Mouse (Mus musculus): ENCODE measurements at regions not wholly inside any gene's neighbourhood (a gene's known extent, or its start where the extent isn't known, plus 50 kb on each side); places are given as distances from the start of the nearest gene placed in this dataset.

GRCm38 (mm10) chr17:79509281-79509680 is 102.4 kb upstream of the Rmdn2 start:
- H3K4me2 ChIP-seq (ENCODE audit: low read depth, low read length), result no peak overlapping the region
- no peak for ATAC-seq (ENCODE audit: low read depth)
- no peaks in the 10 kb centered on the region for H3K4me1 ChIP-seq (ENCODE audit: control insufficient read depth, insufficient read depth, low read length)
- H3K27me3 ChIP-seq (ENCODE audit: control insufficient read depth, insufficient read depth, low read length), result no peaks in the 10 kb centered on the region
- H3K27ac ChIP-seq (ENCODE audit: low read depth, low read length), result no peak overlapping the region
- H3K9ac ChIP-seq (replicated peaks; ENCODE audit: low read depth, low read length), result no peak overlapping the region
- H3K36me3 ChIP-seq (ENCODE audit: control insufficient read depth, insufficient read depth, low read length), result no peaks in the 10 kb centered on the region
- no peaks in the 10 kb centered on the region for H3K9me3 ChIP-seq (ENCODE audit: control insufficient read depth, low read length)
- 71% methylated on average over 8 of the region's 8 CpGs for WGBS
- no peak overlapping the region for H3K4me3 ChIP-seq (ENCODE audit: low read depth, low read length)

DNA sequence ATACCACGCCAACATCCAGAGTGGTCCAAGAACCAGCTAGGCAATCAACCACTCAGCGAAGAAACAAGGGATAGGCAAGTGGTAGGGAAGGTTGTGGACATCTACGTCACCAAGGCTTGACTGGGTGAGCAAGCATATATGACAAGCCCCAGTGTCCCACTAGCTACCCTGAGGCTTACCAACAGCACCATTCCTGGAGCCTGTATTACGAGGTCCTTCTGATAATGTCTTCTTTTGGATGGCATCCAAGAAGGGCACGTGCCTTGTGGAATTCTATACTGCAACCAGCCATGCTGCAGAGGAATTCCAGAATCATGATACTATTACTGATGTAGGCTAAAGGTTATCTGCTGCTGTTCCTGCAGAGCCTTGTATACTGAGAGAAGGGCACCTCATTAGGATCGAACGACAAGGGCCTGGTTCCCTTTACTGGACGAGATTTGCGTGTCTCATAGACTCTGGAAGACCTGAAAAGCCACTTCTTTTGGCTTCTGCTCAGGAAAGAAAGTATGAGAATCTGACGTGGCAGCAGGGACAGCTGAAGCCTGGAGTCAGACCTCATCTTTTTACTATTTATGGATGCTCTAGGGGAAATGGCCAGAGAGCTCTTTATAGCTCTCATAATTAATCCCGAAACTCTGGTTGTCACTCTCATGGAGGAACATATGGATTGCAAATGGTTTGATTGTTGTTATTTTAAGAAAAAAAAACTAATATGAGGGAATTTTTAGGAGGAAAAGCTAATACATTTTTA is 101.5 kb upstream of the Rmdn2 start:
- 73% methylated on average over 11 of the region's 11 CpGs for whole genome bisulfite sequencing
- no peak overlapping the region for H3K4me2 ChIP-seq (ENCODE audit: low read depth, low read length)
- H3K36me3 ChIP-seq (ENCODE audit: control insufficient read depth, insufficient read depth, low read length), result no peaks in the 10 kb centered on the region
- no peaks in the 10 kb centered on the region for H3K4me1 ChIP-seq (ENCODE audit: control insufficient read depth, insufficient read depth, low read length)
- H3K27me3 ChIP-seq (ENCODE audit: control insufficient read depth, insufficient read depth, low read length), result no peaks in the 10 kb centered on the region
- no peaks in the 10 kb centered on the region for H3K9me3 ChIP-seq (ENCODE audit: control insufficient read depth, low read length)
- H3K9ac ChIP-seq (replicated peaks; ENCODE audit: low read depth, low read length), result no peak overlapping the region
- no peak overlapping the region for H3K27ac ChIP-seq (ENCODE audit: low read depth, low read length)
- ATAC-seq (ENCODE audit: low read depth), result no peak
- no peak overlapping the region for H3K4me3 ChIP-seq (ENCODE audit: low read depth, low read length)

- H3K9me3 ChIP-seq (ENCODE audit: control insufficient read depth, low read length), result no peaks in the 10 kb centered on the region
- H3K4me3 ChIP-seq (ENCODE audit: low read depth, low read length), result no peak overlapping the region
- H3K9ac ChIP-seq (replicated peaks; ENCODE audit: low read depth, low read length), result no peak overlapping the region
- no peak overlapping the region for H3K4me2 ChIP-seq (ENCODE audit: low read depth, low read length)
- 41% methylated on average over 9 of the region's 9 CpGs for WGBS
- no peak overlapping the region for H3K27ac ChIP-seq (ENCODE audit: low read depth, low read length)
- H3K36me3 ChIP-seq (ENCODE audit: control insufficient read depth, insufficient read depth, low read length), result no peaks in the 10 kb centered on the region
- H3K27me3 ChIP-seq (ENCODE audit: control insufficient read depth, insufficient read depth, low read length), result no peaks in the 10 kb centered on the region
- no peaks in the 10 kb centered on the region for H3K4me1 ChIP-seq (ENCODE audit: control insufficient read depth, insufficient read depth, low read length)
- ATAC-seq (ENCODE audit: low read depth), result peak; percentile 60; the same call in 1 of the 2 replicates
Observed at GRCm38 (mm10) chr17:79511218-79511617, 100.4 kb upstream of the Rmdn2 start.

GRCm38 (mm10) chr17:79514076-79514475 is 97.6 kb upstream of the Rmdn2 start:
- WGBS, result 79% methylated on average over 7 of the region's 7 CpGs
- Histone ChIP-seq H3K36me3 (ENCODE audit: control insufficient read depth, insufficient read depth, low read length) (no peaks in the 10 kb centered on the region), H3K27me3 (ENCODE audit: control insufficient read depth, insufficient read depth, low read length) (no peaks in the 10 kb centered on the region), H3K27ac (ENCODE audit: low read depth, low read length) (no peak overlapping the region), H3K9me3 (ENCODE audit: control insufficient read depth, low read length) (no peaks in the 10 kb centered on the region), H3K9ac (replicated peaks; ENCODE audit: low read depth, low read length) (no peak overlapping the region), H3K4me3 (ENCODE audit: low read depth, low read length) (no peak overlapping the region), H3K4me2 (ENCODE audit: low read depth, low read length) (no peak overlapping the region), H3K4me1 (ENCODE audit: control insufficient read depth, insufficient read depth, low read length) (no peaks in the 10 kb centered on the region)
- no peak for ATAC-seq (ENCODE audit: low read depth)

DNA sequence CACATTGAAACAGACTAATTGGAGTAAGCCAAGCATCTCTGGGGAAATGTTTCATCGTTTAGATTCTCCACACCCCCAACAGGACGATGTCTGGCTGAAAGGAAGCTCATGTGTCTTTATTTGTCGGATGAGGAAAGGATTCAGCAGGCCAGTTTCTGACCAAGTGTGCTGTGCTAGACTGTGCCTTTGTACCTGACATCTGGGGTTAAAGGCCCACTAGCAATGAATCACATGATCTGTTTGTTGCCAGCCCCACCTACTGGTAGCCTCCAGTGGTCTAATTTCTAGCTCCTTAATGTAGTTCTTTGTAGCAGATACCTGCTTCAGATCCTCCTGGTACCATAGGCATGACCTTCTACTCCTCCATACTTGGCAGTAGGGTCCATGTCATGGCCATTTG is 93.5 kb upstream of the Rmdn2 start:
- 59% methylated on average over 3 of the region's 3 CpGs for WGBS
- ATAC-seq (ENCODE audit: low read depth), result no peak

GRCm38 (mm10) chr17:79518696-79519095 is 93.0 kb upstream of the Rmdn2 start:
- H3K4me3 ChIP-seq (ENCODE audit: low read depth, low read length), result no peak overlapping the region
- H3K36me3 ChIP-seq (ENCODE audit: control insufficient read depth, insufficient read depth, low read length), result no peaks in the 10 kb centered on the region
- no peaks in the 10 kb centered on the region for H3K4me1 ChIP-seq (ENCODE audit: control insufficient read depth, insufficient read depth, low read length)
- H3K9ac ChIP-seq (replicated peaks; ENCODE audit: low read depth, low read length), result no peak overlapping the region
- ATAC-seq (ENCODE audit: low read depth), result no peak
- no peaks in the 10 kb centered on the region for H3K9me3 ChIP-seq (ENCODE audit: control insufficient read depth, low read length)
- 92% methylated on average over 5 of the region's 5 CpGs for WGBS
- H3K27ac ChIP-seq (ENCODE audit: low read depth, low read length), result no peak overlapping the region
- H3K4me2 ChIP-seq (ENCODE audit: low read depth, low read length), result no peak overlapping the region
- H3K27me3 ChIP-seq (ENCODE audit: control insufficient read depth, insufficient read depth, low read length), result no peaks in the 10 kb centered on the region

More for the DNA sequence above, 93.5 kb upstream of the Rmdn2 start:
- Histone ChIP-seq H3K4me3 (ENCODE audit: low read depth, low read length) (no peak overlapping the region), H3K9ac (replicated peaks; ENCODE audit: low read depth, low read length) (no peak overlapping the region), H3K27ac (ENCODE audit: low read depth, low read length) (no peak overlapping the region), H3K4me2 (ENCODE audit: low read depth, low read length) (no peak overlapping the region), H3K27me3 (ENCODE audit: control insufficient read depth, insufficient read depth, low read length) (no peaks in the 10 kb centered on the region), H3K36me3 (ENCODE audit: control insufficient read depth, insufficient read depth, low read length) (no peaks in the 10 kb centered on the region), H3K9me3 (ENCODE audit: control insufficient read depth, low read length) (no peaks in the 10 kb centered on the region), H3K4me1 (ENCODE audit: control insufficient read depth, insufficient read depth, low read length) (no peaks in the 10 kb centered on the region)

GRCm38 (mm10) chr17:79519356-79519755 is 92.3 kb upstream of the Rmdn2 start:
- Histone ChIP-seq H3K4me1 (ENCODE audit: control insufficient read depth, insufficient read depth, low read length) (no peaks in the 10 kb centered on the region), H3K9me3 (ENCODE audit: control insufficient read depth, low read length) (no peaks in the 10 kb centered on the region)

DNA sequence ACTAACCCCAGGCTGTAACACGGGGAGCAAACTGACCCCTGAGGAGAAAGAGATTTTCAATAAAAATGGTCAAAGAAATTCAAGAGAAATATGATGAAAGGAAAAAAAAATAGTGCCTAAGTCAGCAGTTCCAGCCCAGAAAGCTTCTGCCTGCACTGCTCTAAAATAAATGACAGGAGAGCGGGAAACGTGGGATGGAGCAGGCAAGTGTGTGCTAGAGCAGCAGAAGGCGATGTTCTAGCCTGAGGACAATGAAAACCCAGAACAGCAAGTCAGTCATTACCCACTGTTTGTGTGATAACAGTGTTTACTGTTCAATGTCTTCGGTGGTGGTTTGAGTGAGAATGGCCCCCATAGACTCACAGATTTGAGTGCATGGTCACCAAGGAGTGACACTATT is 91.4 kb upstream of the Rmdn2 start:
- 89% methylated on average over 5 of the region's 5 CpGs for WGBS
- H3K4me3 ChIP-seq (ENCODE audit: low read depth, low read length), result no peak overlapping the region
- no peaks in the 10 kb centered on the region for H3K9me3 ChIP-seq (ENCODE audit: control insufficient read depth, low read length)
- no peaks in the 10 kb centered on the region for H3K36me3 ChIP-seq (ENCODE audit: control insufficient read depth, insufficient read depth, low read length)
- H3K4me1 ChIP-seq (ENCODE audit: control insufficient read depth, insufficient read depth, low read length), result no peaks in the 10 kb centered on the region
- H3K9ac ChIP-seq (replicated peaks; ENCODE audit: low read depth, low read length), result no peak overlapping the region
- no peaks in the 10 kb centered on the region for H3K27me3 ChIP-seq (ENCODE audit: control insufficient read depth, insufficient read depth, low read length)
- H3K4me2 ChIP-seq (ENCODE audit: low read depth, low read length), result no peak overlapping the region
- no peak for ATAC-seq (ENCODE audit: low read depth)
- no peak overlapping the region for H3K27ac ChIP-seq (ENCODE audit: low read depth, low read length)

More at GRCm38 (mm10) chr17:79519356-79519755, 92.3 kb upstream of the Rmdn2 start:
- no peak overlapping the region for H3K4me2 ChIP-seq (ENCODE audit: low read depth, low read length)
- ATAC-seq (ENCODE audit: low read depth), result no peak
- no peak overlapping the region for H3K9ac ChIP-seq (replicated peaks; ENCODE audit: low read depth, low read length)
- H3K36me3 ChIP-seq (ENCODE audit: control insufficient read depth, insufficient read depth, low read length), result no peaks in the 10 kb centered on the region
- H3K27ac ChIP-seq (ENCODE audit: low read depth, low read length), result no peak overlapping the region
- H3K27me3 ChIP-seq (ENCODE audit: control insufficient read depth, insufficient read depth, low read length), result no peaks in the 10 kb centered on the region
- 87% methylated on average over 4 of the region's 4 CpGs for WGBS
- no peak overlapping the region for H3K4me3 ChIP-seq (ENCODE audit: low read depth, low read length)

GRCm38 (mm10) chr17:79521691-79522090 is 90.0 kb upstream of the Rmdn2 start:
- Histone ChIP-seq H3K9ac (replicated peaks; ENCODE audit: low read depth, low read length) (no peak overlapping the region), H3K4me3 (ENCODE audit: low read depth, low read length) (no peak overlapping the region), H3K4me1 (ENCODE audit: control insufficient read depth, insufficient read depth, low read length) (no peaks in the 10 kb centered on the region), H3K27ac (ENCODE audit: low read depth, low read length) (no peak overlapping the region), H3K36me3 (ENCODE audit: control insufficient read depth, insufficient read depth, low read length) (no peaks in the 10 kb centered on the region), H3K9me3 (ENCODE audit: control insufficient read depth, low read length) (no peaks in the 10 kb centered on the region), H3K27me3 (ENCODE audit: control insufficient read depth, insufficient read depth, low read length) (no peaks in the 10 kb centered on the region), H3K4me2 (ENCODE audit: low read depth, low read length) (no peak overlapping the region)
- 77% methylated on average over 7 of the region's 7 CpGs for WGBS
- no peak for ATAC-seq (ENCODE audit: low read depth)

Measured in neural tube, embryonic 14.5 days (tissue).